Mouse (Mus musculus): ENCODE data around the gene Cga. TPM values are rescaled to one million over a fixed set of nuclear protein-coding genes. Genes with fewer than 3 reads are reported as not detected.

Cga gene
- polyA plus RNA-seq (2014; fragmentation: Illumina TruSeq; extraction: RNeasy Lipid Tissue Mini Kit (QIAGEN cat#74804)) = not detected

GRCm38 (mm10) chr4:34893479-34893878 is at the start of gene Cga:
Gene Cga, plus strand, starts transcription at chr4:34893779.

GRCm38 (mm10) chr4:34882818-34883217 is 10.8 kb upstream of the Cga start, which contains the start of gene Zfp292:
Gene Zfp292, minus strand, starts transcription at chr4:34882960.

Other genes starting within 250 kb of the Cga start
- 99.6 TPM for gene Slc35a1, start 206.3 kb upstream of the Cga start, polyA plus RNA-seq (2014; fragmentation: Illumina TruSeq; extraction: RNeasy Lipid Tissue Mini Kit (QIAGEN cat#74804))
- gene Cfap206, start 163.6 kb upstream of the Cga start, polyA plus RNA-seq (2014; fragmentation: Illumina TruSeq; extraction: RNeasy Lipid Tissue Mini Kit (QIAGEN cat#74804)) = 35.4 TPM
- gene Gm136, start 137.5 kb upstream of the Cga start, polyA plus RNA-seq (2014; fragmentation: Illumina TruSeq; extraction: RNeasy Lipid Tissue Mini Kit (QIAGEN cat#74804)) = not detected
- gene Smim8, start 115.4 kb upstream of the Cga start, polyA plus RNA-seq (2014; fragmentation: Illumina TruSeq; extraction: RNeasy Lipid Tissue Mini Kit (QIAGEN cat#74804)) = 90.7 TPM
- 96.7 TPM for gene Zfp292, start 10.8 kb upstream of the Cga start, polyA plus RNA-seq (2014; fragmentation: Illumina TruSeq; extraction: RNeasy Lipid Tissue Mini Kit (QIAGEN cat#74804))